Mouse (Mus musculus) inflammation-experienced regulatory T-cells, adult 6 months (primary cell): ENCODE data around the gene Ehmt2. TPM values are rescaled to one million over a fixed set of nuclear protein-coding genes. Genes with fewer than 3 reads are reported as not detected.
"Not testable (repeated sequence)": the region's sequence is repeated elsewhere in the genome, so short reads cannot be mapped to it uniquely, and the experiment has no call there.

ENCODE experiments used
- ATAC-seq: one replicate; pipeline ENCODE4 v1.8.0; 2017
- polyA plus RNA-seq, 3 experiments: library from polyadenylated mRNA; unstranded; fragments of 100-300 nt; shearing (Covaris generic); gene quantifications; one replicate each; pipeline ENCODE4 v1.2.1; 2017

The Ehmt2 gene
- polyA plus RNA-seq, 3 experiments from 2014 or later, result 27.1 to 32.6 (median 29.4) TPM

DNA sequence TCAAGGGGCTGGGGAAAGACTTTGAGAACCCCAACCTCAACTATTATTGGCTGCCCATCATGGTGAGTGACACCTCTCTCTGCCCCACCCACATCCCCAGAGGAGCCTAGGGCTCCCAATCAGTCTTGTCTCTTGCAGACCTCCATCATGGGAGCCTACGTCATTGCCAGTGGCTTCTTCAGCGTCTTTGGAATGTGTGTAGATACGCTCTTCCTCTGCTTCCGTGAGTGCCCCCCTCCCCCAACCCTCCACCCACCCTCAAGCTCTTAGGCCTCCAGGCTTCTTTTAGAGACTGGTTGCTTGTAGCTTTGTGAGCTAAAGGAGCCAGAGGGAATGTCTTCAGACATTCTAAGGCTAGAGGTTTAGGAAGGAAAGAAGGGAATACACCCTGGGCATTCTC, 30.6 kb downstream of the Ehmt2 start:
- ATAC-seq, result no peak

DNA sequence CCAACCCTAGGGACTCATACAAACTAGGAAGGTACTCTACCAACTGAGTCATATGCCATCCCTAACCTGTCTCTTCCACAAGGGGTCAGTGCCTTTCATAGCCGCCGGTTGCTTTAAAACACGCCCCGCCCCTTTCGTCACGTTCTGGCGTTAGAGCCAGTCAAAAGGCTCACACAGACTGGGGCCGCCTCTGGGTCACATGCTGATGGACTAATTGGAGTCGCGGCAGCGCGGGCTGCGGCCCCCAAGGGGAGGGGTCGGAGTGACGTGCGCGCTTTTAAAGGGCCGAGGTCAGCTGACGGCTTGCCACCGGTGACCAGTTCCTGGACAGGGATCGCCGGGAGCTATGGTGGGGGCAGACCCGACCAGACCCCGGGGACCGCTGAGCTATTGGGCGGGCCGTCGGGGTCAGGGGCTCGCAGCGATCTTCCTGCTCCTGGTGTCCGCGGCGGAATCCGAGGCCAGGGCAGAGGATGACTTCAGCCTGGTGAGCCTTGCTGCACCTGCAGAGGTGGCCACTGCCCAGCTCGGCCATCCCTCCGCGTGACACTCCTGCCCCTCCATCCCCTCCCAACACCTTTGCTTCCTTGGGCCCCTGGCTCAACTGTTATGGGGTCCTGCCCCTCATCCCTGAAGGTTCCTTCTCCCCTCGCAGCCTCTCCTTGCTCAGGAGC, 32.9 kb downstream of the Ehmt2 start, which contains the start of gene Neu1:
Neu1 (plus strand) TSS at position 193 of the 674 bp plus-strand sequence.
- peak; percentile 99 for ATAC-seq

GRCm38 (mm10) chr17:34931735-34932098, 33.4 kb downstream of the Ehmt2 start:
- ATAC-seq, result peak; percentile 34

DNA sequence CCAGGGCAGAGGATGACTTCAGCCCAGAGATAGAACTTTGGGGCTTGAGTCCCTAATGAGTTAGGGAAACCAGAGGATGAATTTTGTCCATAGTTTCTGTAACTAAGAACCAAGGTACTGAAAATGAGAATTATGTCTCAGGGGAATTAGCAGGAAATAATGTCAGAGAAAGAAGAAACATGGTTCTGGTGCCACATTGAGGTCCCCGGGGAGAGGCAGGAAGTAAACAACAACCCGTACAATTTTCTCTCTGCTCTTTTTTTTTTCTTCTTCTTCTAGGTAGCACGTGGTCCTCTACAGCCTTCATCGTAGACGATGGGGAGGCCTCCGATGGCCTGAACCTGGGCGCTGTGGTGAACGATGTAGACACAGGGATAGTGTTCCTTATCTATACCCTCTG, 34.0 kb downstream of the Ehmt2 start:
- no peak for ATAC-seq

- no peak for ATAC-seq
These were observed 35.8 kb downstream of the Ehmt2 start for GRCm38 (mm10) chr17:34934031-34934430.

DNA sequence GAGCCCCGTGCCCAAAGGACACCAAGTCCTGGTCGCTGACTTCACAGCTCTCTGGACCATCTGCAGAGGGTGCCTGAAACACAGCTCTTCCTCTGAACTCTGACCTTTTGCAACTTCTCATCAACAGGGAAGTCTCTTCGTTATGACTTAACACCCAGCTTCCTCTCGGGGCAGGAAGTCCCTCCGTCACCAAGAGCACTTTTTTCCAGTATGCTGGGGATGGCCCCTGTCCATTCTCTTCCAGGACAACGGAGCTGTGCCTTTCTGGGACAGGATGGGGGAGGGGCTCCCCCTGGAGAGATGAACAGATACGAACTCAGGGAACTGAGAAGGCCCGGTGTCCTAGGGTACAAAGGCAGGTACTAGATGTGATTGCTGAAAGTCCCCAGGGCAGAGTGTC, 36.6 kb downstream of the Ehmt2 start:
- no peak for ATAC-seq

- no peak for ATAC-seq
These were observed 39.8 kb downstream of the Ehmt2 start for GRCm38 (mm10) chr17:34937960-34938505.

GRCm38 (mm10) chr17:34941344-34942041, 43.2 kb downstream of the Ehmt2 start:
- no peak for ATAC-seq

DNA sequence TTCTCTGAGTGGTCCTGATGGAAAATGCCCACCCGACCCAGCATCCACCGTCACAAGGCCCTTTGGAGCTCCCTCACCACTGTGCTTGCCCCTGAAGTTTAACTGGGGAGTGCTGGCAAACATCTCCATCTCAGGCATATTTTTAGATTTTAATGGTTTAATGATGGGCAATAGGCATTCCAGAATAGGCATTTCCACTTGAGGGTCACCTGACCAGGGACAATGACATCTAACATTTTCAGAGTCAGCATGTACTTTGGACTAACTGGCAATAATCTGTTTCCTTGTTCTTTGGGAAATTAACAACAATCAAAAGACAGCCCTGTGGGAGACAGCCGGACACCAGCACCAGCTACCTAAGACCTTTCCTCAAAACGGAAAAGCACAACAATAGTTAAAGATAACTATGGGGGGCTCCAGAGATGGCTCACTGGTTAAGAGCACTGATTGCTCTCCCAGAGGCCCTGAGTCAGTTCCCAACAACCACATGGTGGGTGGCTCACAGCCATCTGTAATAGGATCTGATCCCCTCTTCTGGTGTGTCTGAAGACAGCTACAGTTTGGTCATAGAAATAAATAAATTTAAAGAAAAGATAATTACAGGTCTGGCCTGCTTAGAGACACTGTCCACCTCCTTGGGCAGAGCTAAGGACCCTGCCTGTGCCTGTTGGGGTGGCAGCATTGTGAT, 45.0 kb downstream of the Ehmt2 start:
- no peak for ATAC-seq

DNA sequence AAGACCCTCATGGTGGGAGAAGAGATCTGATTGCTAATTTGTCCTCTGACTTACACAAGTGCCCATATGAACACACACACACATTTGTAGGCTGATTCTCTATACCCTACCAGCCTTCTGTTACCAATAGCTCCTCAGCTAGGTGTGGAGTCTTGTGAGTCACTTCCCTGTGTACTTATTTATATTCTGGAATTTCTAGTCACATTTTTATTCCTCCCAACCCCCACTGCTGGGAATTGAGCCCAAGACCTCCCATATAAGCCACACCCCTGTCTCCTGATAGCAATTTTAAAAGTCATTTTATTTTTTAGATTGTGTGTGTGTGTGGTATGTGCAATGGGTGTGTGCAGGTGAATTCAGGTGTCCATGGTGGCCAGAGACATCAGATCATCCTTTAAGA, 46.1 kb downstream of the Ehmt2 start:
- no peak for ATAC-seq

GRCm38 (mm10) chr17:34946486-34947140, 48.3 kb downstream of the Ehmt2 start:
- ATAC-seq, result no peak

DNA sequence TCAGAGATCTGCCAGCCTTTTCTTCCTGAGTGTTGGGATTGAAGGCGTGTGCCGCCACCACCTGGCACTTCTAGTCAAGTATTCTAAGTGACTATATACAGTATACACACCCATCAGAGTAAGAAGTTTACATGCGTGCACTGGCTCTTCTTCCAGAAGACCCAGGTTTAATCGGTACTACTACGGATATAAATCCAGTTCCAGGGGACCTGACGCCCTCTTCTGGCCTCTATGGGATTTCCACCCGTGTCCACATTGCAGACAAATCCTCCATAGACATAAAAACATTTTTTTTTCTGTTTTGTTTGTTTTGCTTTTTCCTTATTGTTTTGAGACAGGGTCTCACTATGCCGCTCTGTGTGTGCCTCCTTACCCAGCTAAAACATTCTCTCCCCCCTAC, 49.3 kb downstream of the Ehmt2 start:
- no peak for ATAC-seq

DNA sequence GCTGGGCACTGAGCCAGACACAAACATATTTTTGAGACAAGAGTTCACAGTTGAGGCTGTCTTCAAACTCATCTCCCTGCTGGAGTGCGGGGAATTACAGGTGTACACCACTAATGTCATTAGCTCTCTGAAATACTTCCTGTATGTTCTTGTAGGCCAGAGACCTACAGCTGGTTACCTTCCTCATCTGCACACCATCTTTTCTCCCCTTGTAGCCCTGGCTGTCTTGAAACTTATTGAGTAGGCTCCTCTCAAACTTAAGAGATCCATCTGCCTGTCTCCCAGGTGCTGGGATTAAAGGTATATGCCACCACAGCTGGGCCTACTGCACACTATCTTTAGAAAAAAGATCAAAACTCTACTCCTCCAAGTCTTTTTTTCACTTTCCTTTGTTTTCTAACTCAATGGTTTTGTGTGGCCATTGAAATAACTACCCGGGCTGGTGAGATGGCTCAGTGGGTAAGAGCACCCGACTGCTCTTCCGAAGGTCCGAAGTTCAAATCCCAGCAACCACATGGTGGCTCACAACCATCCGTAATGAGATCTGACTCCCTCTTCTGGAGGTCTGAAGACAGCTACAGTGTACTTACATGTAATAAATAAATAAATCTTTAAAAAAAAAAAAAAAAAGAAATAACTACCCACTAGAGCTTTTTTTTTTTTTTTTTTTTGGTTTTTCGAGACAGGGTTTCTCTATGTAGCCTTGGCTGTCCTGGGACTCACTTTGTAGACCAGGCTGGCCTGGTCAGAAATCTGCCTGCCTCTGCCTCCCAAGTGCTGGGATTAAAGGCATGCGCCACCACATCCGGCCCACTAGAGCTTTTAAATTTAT, 50.7 kb downstream of the Ehmt2 start:
- not testable (repeated sequence) for ATAC-seq

- ATAC-seq, result no peak
These were observed 51.3 kb downstream of the Ehmt2 start for GRCm38 (mm10) chr17:34949553-34949969.

GRCm38 (mm10) chr17:34950514-34951455, 52.5 kb downstream of the Ehmt2 start:
- no peak for ATAC-seq

DNA sequence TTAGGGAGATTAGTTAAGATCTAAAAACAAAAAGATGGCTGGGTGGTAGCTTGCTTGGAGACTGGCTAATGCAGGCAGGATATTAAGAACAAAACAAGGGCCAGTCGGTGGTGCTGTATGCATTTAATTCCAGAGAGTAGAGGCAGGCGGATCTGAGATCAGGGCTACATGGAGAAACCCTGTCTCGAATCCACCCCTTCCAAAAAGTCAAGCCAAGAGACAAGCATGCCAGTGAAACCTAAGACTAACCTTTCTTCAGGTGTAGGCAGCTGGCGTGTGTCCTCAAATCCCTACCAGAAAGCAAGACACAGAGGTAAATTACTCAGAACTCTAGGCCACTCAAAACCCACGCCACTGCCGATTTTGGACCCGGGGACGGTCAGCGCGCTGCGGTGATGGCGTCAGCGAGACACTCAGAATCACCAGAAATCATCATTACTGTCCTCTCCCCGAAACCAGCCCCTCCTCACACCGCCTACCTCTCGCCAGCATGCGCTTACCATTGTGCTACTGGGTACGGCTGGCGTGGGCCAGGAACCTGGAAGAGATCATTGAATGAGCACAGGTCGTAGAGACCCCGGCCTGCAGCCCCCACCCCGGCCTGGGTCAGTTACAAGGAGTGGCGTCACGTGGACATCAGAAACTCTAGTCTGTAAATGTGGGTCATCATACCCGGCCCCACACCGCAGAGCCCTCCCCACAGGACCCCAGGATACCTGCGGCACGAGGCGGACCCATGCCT, 53.5 kb downstream of the Ehmt2 start:
- ATAC-seq, result peak; percentile 19

- ATAC-seq, result peak; percentile 72
These were observed 54.2 kb downstream of the Ehmt2 start for GRCm38 (mm10) chr17:34952378-34953040.

- no peak for ATAC-seq
These were observed 55.0 kb downstream of the Ehmt2 start for GRCm38 (mm10) chr17:34953258-34953657.

DNA sequence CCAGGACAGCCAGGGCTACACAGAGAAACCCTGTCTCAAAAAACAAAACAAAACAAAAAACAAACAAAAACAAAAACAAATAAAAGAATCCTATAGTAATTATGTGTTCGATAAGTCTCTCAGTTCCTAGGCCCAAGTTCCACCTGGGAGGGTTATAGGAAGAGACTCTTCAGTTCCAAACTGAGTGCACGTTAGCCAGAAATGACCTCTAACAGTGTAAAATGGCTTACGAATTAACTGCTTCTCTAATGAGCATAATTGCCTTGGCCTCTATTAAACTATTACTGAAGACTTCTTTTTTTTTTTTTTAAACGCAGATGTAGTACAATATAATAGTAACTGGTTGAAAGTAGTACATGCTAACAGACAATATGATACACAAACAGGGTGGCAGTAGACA, 55.6 kb downstream of the Ehmt2 start:
- ATAC-seq, result no peak
